Mouse (Mus musculus) olfactory bulb, adult 2 months (tissue): ENCODE data around the gene Cyp2w1. TPM values are rescaled to one million over a fixed set of nuclear protein-coding genes. Genes with fewer than 3 reads are reported as not detected.

Source experiments
- H3K27ac ChIP-seq: fragments of 200-500 bp; 2 replicates; pipeline ENCODE4 v1.5.1; 2012; ENCODE audit warnings: low read depth, low read length; ENCODE audit not compliant: insufficient read depth
- H3K4me1 ChIP-seq: fragments of 200-500 bp; 2 replicates; pipeline ENCODE4 v1.6.1; 2012; ENCODE audit warnings: low read length; ENCODE audit not compliant: control insufficient read depth, insufficient read depth
- H3K4me3 ChIP-seq: fragments of 200-500 bp; 2 replicates; pipeline ENCODE4 v1.5.1; 2012; ENCODE audit warnings: mild to moderate bottlenecking, low read depth, low read length, moderate library complexity; ENCODE audit not compliant: insufficient read depth
- CTCF ChIP-seq: fragments of 200-500 bp; IDR thresholded peaks from 2 replicates; pipeline ENCODE4 v1.5.1; 2012; ENCODE audit warnings: low read depth, mild to moderate bottlenecking, low read length, moderate library complexity; ENCODE audit not compliant: insufficient read depth
- POLR2A ChIP-seq: fragments of 200-500 bp; IDR thresholded peaks from 2 replicates; pipeline ENCODE4 v1.6.1; 2012; ENCODE audit warnings: mild to moderate bottlenecking, low read depth, low read length, moderate library complexity; ENCODE audit not compliant: insufficient read depth
- WGBS: fragments of 180-500 bp; shearing (Covaris S2); methylation state at CpG from one replicate; pipeline ENCODE4 v1.1.7; 2018; 5-methylcytosine and 5-hydroxymethylcytosine counted together
- polyA plus RNA-seq: library from polyadenylated mRNA; stranded (reverse); fragments of >200 nt; gene quantifications from 2 replicates; pipeline ENCODE4 v1.2.4, GENCODE M21; 2012; ENCODE audit warnings: low replicate concordance; ENCODE audit not compliant: missing spikeins, insufficient read depth, insufficient read length

Gene Cyp2w1
- polyA plus RNA-seq, 1 experiment, result not detected

- H3K4me3 ChIP-seq, result no peak overlapping the region
- peaks cover 5% of the 10 kb centered on the region for H3K4me1 ChIP-seq
- H3K27ac ChIP-seq, result no peak overlapping the region
- 60% methylated on average over 10 of the region's 10 CpGs for WGBS
- no peak for TF ChIP-seq POLR2A
- peak; percentile 20; the same call in 1 of the 2 replicates for TF ChIP-seq CTCF
These were observed 1.1 kb downstream of the Cyp2w1 start for GRCm38 (mm10) chr5:139353496-139353895.

GRCm38 (mm10) chr5:139353946-139354345 is 1.5 kb downstream of the Cyp2w1 start:
- 89% methylated on average over 11 of the region's 11 CpGs for WGBS
- TF ChIP-seq POLR2A, result no peak
- no peak for TF ChIP-seq CTCF
- no peak overlapping the region for H3K27ac ChIP-seq
- H3K4me3 ChIP-seq, result no peak overlapping the region
- peaks cover 5% of the 10 kb centered on the region for H3K4me1 ChIP-seq

- Histone ChIP-seq H3K27ac (no peak overlapping the region), H3K4me3 (no peak overlapping the region), H3K4me1 (peaks cover 4% of the 10 kb centered on the region)
- TF ChIP-seq POLR2A, result no peak
- peak; percentile 94 for TF ChIP-seq CTCF
- WGBS, result 37% methylated on average over 19 of the region's 19 CpGs
These were observed 2.9 kb downstream of the Cyp2w1 start for GRCm38 (mm10) chr5:139355235-139355772.

GRCm38 (mm10) chr5:139358653-139359052 is 6.2 kb downstream of the Cyp2w1 start:
- no peak overlapping the region for H3K27ac ChIP-seq
- whole genome bisulfite sequencing, result 80% methylated on average over 2 of the region's 2 CpGs
- H3K4me3 ChIP-seq, result no peak overlapping the region
- TF ChIP-seq CTCF (peak; percentile 40; the same call in 1 of the 2 replicates), POLR2A (no peak)
- H3K4me1 ChIP-seq, result no peaks in the 10 kb centered on the region; the same call in 1 of the 2 replicates

- WGBS, result 93% methylated on average over 5 of the region's 5 CpGs
- peaks cover under 1% of the 10 kb centered on the region for H3K4me1 ChIP-seq
- H3K4me3 ChIP-seq, result no peak overlapping the region
- no peak overlapping the region for H3K27ac ChIP-seq
- TF ChIP-seq POLR2A (no peak), CTCF (no peak)
These were observed 6.8 kb downstream of the Cyp2w1 start for GRCm38 (mm10) chr5:139359244-139359643.

- WGBS, result 21% methylated on average over 7 of the region's 7 CpGs
These were observed 11.4 kb downstream of the Cyp2w1 start for GRCm38 (mm10) chr5:139363858-139364257.

GRCm38 (mm10) chr5:139364260-139364910 is 12.0 kb downstream of the Cyp2w1 start:
- peaks cover 20% of the 10 kb centered on the region for H3K4me1 ChIP-seq
- 0 out of 2 replicates have a peak overlapping the region, but pooled peaks have one; percentile 17 for H3K27ac ChIP-seq
- no peak for TF ChIP-seq CTCF
- no peak for TF ChIP-seq POLR2A
- H3K4me3 ChIP-seq, result no peak overlapping the region
- 23% methylated on average over 12 of the region's 12 CpGs for WGBS

More at GRCm38 (mm10) chr5:139363858-139364257, 11.4 kb downstream of the Cyp2w1 start:
- H3K4me1 ChIP-seq, result peaks cover 20% of the 10 kb centered on the region
- H3K27ac ChIP-seq, result no peak overlapping the region
- H3K4me3 ChIP-seq, result no peak overlapping the region
- TF ChIP-seq POLR2A (no peak), CTCF (no peak)

- TF ChIP-seq POLR2A (no peak), CTCF (no peak)
- H3K4me3 ChIP-seq, result no peak overlapping the region
- 41% methylated on average over 5 of the region's 5 CpGs for WGBS
- 0 out of 2 replicates have a peak overlapping the region, but pooled peaks have one; percentile 17 for H3K27ac ChIP-seq
- peaks cover 20% of the 10 kb centered on the region for H3K4me1 ChIP-seq
These were observed 12.6 kb downstream of the Cyp2w1 start for GRCm38 (mm10) chr5:139364911-139365571.

- H3K4me3 ChIP-seq, result no peak overlapping the region
- peaks cover 24% of the 10 kb centered on the region for H3K4me1 ChIP-seq
- 72% methylated on average over 1 of the region's 1 CpGs for WGBS
- no peak for TF ChIP-seq CTCF
- no peak for TF ChIP-seq POLR2A
- H3K27ac ChIP-seq, result no peak overlapping the region
These were observed 13.4 kb downstream of the Cyp2w1 start for GRCm38 (mm10) chr5:139365827-139366226.
